Comparison of ENCODE assay signal across 10 mouse cellular contexts in genomic region chrX:133604272-133604671, GRCm38 (mm10).
DNase-seq lines count a peak whose midpoint lies in the region; ATAC-seq and TF ChIP-seq lines count a peak whose summit lies in the region.
"Had no signal": no experiment of that assay in that cellular context is flagged by ENCODE, and none has a peak within 500 bp of the region (broad histone marks: within the 10 kb centered on the region; RNA-seq: fewer than 3 reads in every experiment).

No protein-coding gene starts in this region.

- no peaks in the 10 kb centered on the region for H3K9me3 ChIP-seq in midbrain, embryonic 12.5 days
- no peaks in the 10 kb centered on the region for H3K9me3 ChIP-seq in midbrain, embryonic 15.5 days
- no peaks in the 10 kb centered on the region for H3K9me3 ChIP-seq in intestine, embryonic 16.5 days (ENCODE audit: control insufficient read depth, low read length)

- no peaks in the 10 kb centered on the region for H3K36me3 ChIP-seq in midbrain, embryonic 12.5 days
- H3K36me3 ChIP-seq in midbrain, embryonic 15.5 days (replicated peaks): no peaks in the 10 kb centered on the region
- H3K36me3 ChIP-seq in myocyte (ENCODE audit: control insufficient read depth, insufficient read depth): no peaks in the 10 kb centered on the region
- no peaks in the 10 kb centered on the region for H3K36me3 ChIP-seq in intestine, embryonic 16.5 days (ENCODE audit: control insufficient read depth, insufficient read depth, low read length)

- H3K4me2 ChIP-seq in midbrain, embryonic 12.5 days (replicated peaks): no peak overlapping the region
- H3K4me2 ChIP-seq in midbrain, embryonic 15.5 days: no peak overlapping the region
- H3K4me2 ChIP-seq in myocyte (ENCODE audit: low read depth): peak overlapping the region; percentile 74
- no peak overlapping the region for H3K4me2 ChIP-seq in intestine, embryonic 16.5 days (ENCODE audit: low read depth, low read length)

- H3K4me1 ChIP-seq in midbrain, embryonic 12.5 days: no peaks in the 10 kb centered on the region
- H3K4me1 ChIP-seq in midbrain, embryonic 15.5 days: no peaks in the 10 kb centered on the region
- no peaks in the 10 kb centered on the region for H3K4me1 ChIP-seq in intestine, embryonic 16.5 days (ENCODE audit: control insufficient read depth, insufficient read depth, low read length)

- no peak overlapping the region for H3K27ac ChIP-seq in midbrain, embryonic 12.5 days (replicated peaks)
- no peak overlapping the region for H3K27ac ChIP-seq in midbrain, embryonic 15.5 days
- no peak overlapping the region for H3K27ac ChIP-seq in intestine, embryonic 16.5 days (ENCODE audit: low read length)

- 47% methylated on average over 4 of the region's 4 CpGs for WGBS in midbrain, embryonic 12.5 days
- WGBS in midbrain, embryonic 15.5 days: 56% methylated on average over 4 of the region's 4 CpGs
- WGBS in intestine, embryonic 16.5 days: 51% methylated on average over 4 of the region's 4 CpGs

- DNase-seq in fibroblast of lung, adult 2 months (ENCODE audit: low read depth): peak; percentile 59
- peak; percentile 50 for DNase-seq in kidney, postnatal 10 days
- DNase-seq in retina, postnatal 1 day: no peak
- no peak for DNase-seq in c-Kit-positive CD71-positive TER-119-positive erythroid progenitor cells, embryonic 14.5 days (ENCODE audit: low spot score)
- DNase-seq: left cerebral cortex, postnatal 4 days had no signal

- no peak overlapping the region for H3K4me3 ChIP-seq in midbrain, embryonic 12.5 days
- no peak overlapping the region for H3K4me3 ChIP-seq in midbrain, embryonic 15.5 days
- no peak overlapping the region for H3K4me3 ChIP-seq in myocyte
- H3K4me3 ChIP-seq in intestine, embryonic 16.5 days (ENCODE audit: low read length): no peak overlapping the region

- peak; percentile 38; the same call in 1 of the 2 replicates for ATAC-seq in midbrain, embryonic 12.5 days (ENCODE audit: low FRiP score, low read depth)
- no peak for ATAC-seq in midbrain, embryonic 15.5 days (replicated peaks)
- ATAC-seq in intestine, embryonic 16.5 days: no peak
- ATAC-seq: Patski had no signal

- no peaks in the 10 kb centered on the region for H3K79me2 ChIP-seq in myocyte (ENCODE audit: control insufficient read depth, insufficient read depth)

- H3ac ChIP-seq in myocyte (ENCODE audit: control insufficient read depth, insufficient read length): no peak overlapping the region

- no peak for TF ChIP-seq POLR2A in myocyte (IDR thresholded peaks at IDR 0.05; ENCODE audit: insufficient read length, low read depth)

- peaks cover 6% of the 10 kb centered on the region; the same call in 1 of the 2 replicates for H3K27me3 ChIP-seq in midbrain, embryonic 12.5 days
- peaks cover 4% of the 10 kb centered on the region for H3K27me3 ChIP-seq in midbrain, embryonic 15.5 days (replicated peaks)
- no peaks in the 10 kb centered on the region for H3K27me3 ChIP-seq in myocyte (ENCODE audit: control insufficient read depth, insufficient read depth, insufficient read length)
- H3K27me3 ChIP-seq in intestine, embryonic 16.5 days (replicated peaks; ENCODE audit: control insufficient read depth, insufficient read depth, low read length): no peaks in the 10 kb centered on the region

- H3K9ac ChIP-seq in midbrain, embryonic 12.5 days (replicated peaks): no peak overlapping the region
- no peak overlapping the region for H3K9ac ChIP-seq in midbrain, embryonic 15.5 days
- H3K9ac ChIP-seq in intestine, embryonic 16.5 days (ENCODE audit: low read depth, low read length): no peak overlapping the region

TF ChIP-seq in myocyte, 11 proteins besides CTCF, POLR2A, EP300 and RAD21:
- peak in 1 of 3 experiments; percentile 56 for TF ChIP-seq MYOG (IDR thresholded peaks at IDR 0.05; ENCODE audit: control insufficient read depth in 1 of 3, insufficient read depth in 1 of 3, insufficient read length in 2 of 3, low read depth in 2 of 3)
- peak; percentile 31 for TF ChIP-seq TCF3 (IDR thresholded peaks at IDR 0.05; ENCODE audit: insufficient read length, low read depth)
- peak; percentile 85 for TF ChIP-seq TCF12 (IDR thresholded peaks at IDR 0.05; ENCODE audit: insufficient read depth, poor library complexity, severe bottlenecking)
- no peak for TF ChIP-seq SRF (IDR thresholded peaks at IDR 0.05; ENCODE audit: control insufficient read depth, insufficient read length, low read depth)
- no peak for TF ChIP-seq USF1 (IDR thresholded peaks at IDR 0.05; ENCODE audit: low read depth)
- peak in 2 of 3 experiments; percentile 46 to 86 for TF ChIP-seq MYOD1 (IDR thresholded peaks at IDR 0.05; ENCODE audit: control insufficient read depth in 1 of 3, insufficient read length in 2 of 3, low read depth in 2 of 3)
- peak; percentile 84 for TF ChIP-seq CEBPB (IDR thresholded peaks at IDR 0.05; ENCODE audit: insufficient read depth, poor library complexity, severe bottlenecking)

Comparison
In these comparisons a context has a peak if more than half of its experiments do, and no peak if none do; other contexts are left out.
1. DNase-seq: peak in fibroblast of lung, adult 2 months (single experiment) and kidney, postnatal 10 days (single experiment); none in retina, postnatal 1 day (single experiment) and c-Kit-positive CD71-positive TER-119-positive erythroid progenitor cells, embryonic 14.5 days (single experiment).